Comparison of ENCODE assay signal across 8 mouse cellular contexts in the genomic region with DNA sequence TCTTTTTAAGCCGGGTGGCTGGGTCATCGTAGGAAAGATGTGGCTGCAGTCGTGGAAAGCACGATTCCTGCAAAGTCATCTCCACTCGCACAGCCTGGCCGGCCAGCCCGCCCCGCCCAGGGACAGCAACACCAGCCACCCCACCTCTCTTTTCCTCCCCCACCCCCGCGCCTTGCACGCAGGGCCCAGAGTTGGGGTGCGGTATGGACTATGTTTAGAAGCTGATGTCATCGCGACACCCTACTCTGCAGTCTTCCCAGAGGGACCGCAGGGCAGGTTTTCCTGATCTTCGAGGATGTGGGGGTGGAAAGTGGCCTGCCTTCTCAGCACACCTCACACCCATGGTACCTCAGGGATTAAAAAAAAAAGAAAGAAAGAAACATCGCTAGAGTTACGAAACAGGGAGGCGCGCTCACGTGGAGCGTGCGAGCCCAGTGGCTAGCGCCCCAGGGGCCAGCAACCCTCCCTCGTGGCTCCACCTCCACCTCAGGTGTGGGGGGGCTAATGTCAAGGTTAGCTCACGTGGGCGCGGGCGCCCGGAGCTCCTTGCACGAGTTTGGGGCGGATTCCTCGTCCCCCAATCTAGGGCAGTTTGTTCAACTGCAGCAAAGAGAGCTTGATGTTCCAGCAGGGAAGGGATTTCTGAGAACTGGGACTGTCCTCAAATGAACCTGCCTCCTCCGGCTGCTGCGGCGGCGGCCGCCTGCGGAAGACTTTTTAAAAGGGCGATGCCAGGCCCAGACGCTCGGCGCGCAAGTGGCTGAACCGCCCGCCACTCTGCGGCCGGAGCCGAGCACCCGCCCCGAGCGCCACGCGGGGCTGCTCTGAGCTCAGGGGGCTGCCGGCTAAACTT. TPM values are rescaled to one million over a fixed set of nuclear protein-coding genes. Genes with fewer than 3 reads are reported as not detected.
A peak's percentile ranks its signal among the peaks of the same experiment; 100 is the strongest.
DNase-seq lines count a peak whose midpoint lies in the region; ATAC-seq and TF ChIP-seq lines count a peak whose summit lies in the region.

No protein-coding gene starts in this region.

- TF ChIP-seq POLR2A in bone marrow, adult 2 months (IDR thresholded peaks at IDR 0.05; ENCODE audit: borderline replicate concordance, control insufficient read depth, low read depth, low read length) = 0 out of 2 replicates have a peak, but pooled peaks have one; percentile 30
- peak; percentile 66 for TF ChIP-seq POLR2A in liver, adult 2 months (IDR thresholded peaks at IDR 0.05; ENCODE audit: extremely low read depth, insufficient read depth, low read length)

- H3K4me3 ChIP-seq in bone marrow, adult 2 months (replicated peaks; ENCODE audit: control insufficient read depth, low read depth, low read length) = peak overlapping the region; percentile 75
- peak overlapping the region; percentile 48 for H3K4me3 ChIP-seq in heart, embryonic 11.5 days (ENCODE audit: low read depth, low read length)
- peak overlapping the region; percentile 44 for H3K4me3 ChIP-seq in kidney, embryonic 15.5 days (replicated peaks)
- H3K4me3 ChIP-seq in liver, adult 2 months (ENCODE audit: insufficient read depth, low read depth, low read length) = peak overlapping the region; percentile 58

- H3K27me3 ChIP-seq in heart, embryonic 11.5 days (ENCODE audit: control insufficient read depth, insufficient read depth, low read length) = peaks cover 35% of the 10 kb centered on the region
- peaks cover 40% of the 10 kb centered on the region for H3K27me3 ChIP-seq in kidney, embryonic 15.5 days
- no peaks in the 10 kb centered on the region for H3K27me3 ChIP-seq in liver, adult 2 months (ENCODE audit: control insufficient read depth, insufficient read depth, low read length)

- peak; percentile 81 for DNase-seq in A20 (ENCODE audit: low read depth, low spot score)
- peak; percentile 98 for DNase-seq in liver, adult 2 months (ENCODE audit: extremely low read depth, low read depth, low spot score)
- DNase-seq in monocyte, adult 2 months (ENCODE audit: low read depth in 1 of 2, low spot score in 2 of 2) = peak; percentile 78
- DNase-seq in spleen, postnatal 14 days (ENCODE audit: low spot score in 2 of 2) = peak; percentile 53 to 66

- H3K36me3 ChIP-seq in heart, embryonic 11.5 days (ENCODE audit: control insufficient read depth, insufficient read depth, low read length) = no peaks in the 10 kb centered on the region
- no peaks in the 10 kb centered on the region for H3K36me3 ChIP-seq in kidney, embryonic 15.5 days
- H3K36me3 ChIP-seq in liver, adult 2 months (ENCODE audit: control insufficient read depth, insufficient read depth, low read length) = no peaks in the 10 kb centered on the region

- H3K4me2 ChIP-seq in heart, embryonic 11.5 days = peak overlapping the region; percentile 95
- peak overlapping the region; percentile 80 for H3K4me2 ChIP-seq in kidney, embryonic 15.5 days

- H3K4me1 ChIP-seq in bone marrow, adult 2 months (ENCODE audit: control insufficient read depth, insufficient read depth, low read length) = no peaks in the 10 kb centered on the region; the same call in 1 of the 2 replicates
- peaks cover 23% of the 10 kb centered on the region for H3K4me1 ChIP-seq in heart, embryonic 11.5 days (ENCODE audit: control insufficient read depth, insufficient read depth, low read length)
- H3K4me1 ChIP-seq in kidney, embryonic 15.5 days = peaks cover 39% of the 10 kb centered on the region
- H3K4me1 ChIP-seq in liver, adult 2 months (ENCODE audit: control insufficient read depth, insufficient read depth, low read length) = peaks cover 18% of the 10 kb centered on the region

- WGBS in bone marrow, adult 2 months = under 1% methylated on average over 55 of the region's 55 CpGs
- under 1% methylated on average over 55 of the region's 55 CpGs for WGBS in heart, embryonic 11.5 days (ENCODE audit: insufficient replicate concordance)
- WGBS in kidney, embryonic 15.5 days = under 1% methylated on average over 55 of the region's 55 CpGs
- under 1% methylated on average over 55 of the region's 55 CpGs for WGBS in liver, adult 2 months

- H3K27ac ChIP-seq in bone marrow, adult 2 months (ENCODE audit: control insufficient read depth, insufficient read depth, low read depth, low read length, poor library complexity) = peak overlapping the region; percentile 79
- H3K27ac ChIP-seq in heart, embryonic 11.5 days (ENCODE audit: low read depth, low read length) = no peak overlapping the region
- H3K27ac ChIP-seq in kidney, embryonic 15.5 days = peak overlapping the region; percentile 25; the same call in 1 of the 2 replicates
- H3K27ac ChIP-seq in liver, adult 2 months (replicated peaks; ENCODE audit: insufficient read depth, low read depth, low read length) = peak overlapping the region; percentile 99

- no peaks in the 10 kb centered on the region for H3K79me2 ChIP-seq in liver, adult 2 months (ENCODE audit: control insufficient read depth, insufficient read depth, low read length)

- H3K9ac ChIP-seq in heart, embryonic 11.5 days (ENCODE audit: low read depth, low read length) = peak overlapping the region; percentile 61
- H3K9ac ChIP-seq in kidney, embryonic 15.5 days = peak overlapping the region; percentile 35
- peak overlapping the region; percentile 89 for H3K9ac ChIP-seq in liver, adult 2 months (ENCODE audit: low read depth, low read length)

- TF ChIP-seq CTCF in bone marrow, adult 2 months (IDR thresholded peaks at IDR 0.05; ENCODE audit: control insufficient read depth, insufficient read depth, low read length) = no peak
- no peak for TF ChIP-seq CTCF in liver, adult 2 months (IDR thresholded peaks at IDR 0.05; ENCODE audit: low read depth, low read length)

- ATAC-seq in erythroblast, adult 5-6 weeks (replicated peaks; ENCODE audit: low FRiP score, poor library complexity, severe bottlenecking) = peak; percentile 75
- ATAC-seq in heart, embryonic 11.5 days (replicated peaks; ENCODE audit: insufficient number of reproducible peaks, low FRiP score, low TSS enrichment) = peak; percentile 56
- peak; percentile 45 for ATAC-seq in kidney, embryonic 15.5 days (replicated peaks; ENCODE audit: low FRiP score)

- no peaks in the 10 kb centered on the region for H3K9me3 ChIP-seq in heart, embryonic 11.5 days (replicated peaks; ENCODE audit: control insufficient read depth, low read length)
- H3K9me3 ChIP-seq in kidney, embryonic 15.5 days (replicated peaks) = no peaks in the 10 kb centered on the region

RNA-seq across cellular contexts. Expression of a gene that starts 5.5 kb away (rescaled TPM):
- polyA plus RNA-seq in bone marrow, adult 2 months (2011; ENCODE audit: insufficient read depth, insufficient read length, low replicate concordance, missing spikeins) = 4.1 and 9.8 TPM in 2 replicates
- total RNA-seq in erythroblast, adult 5-6 weeks (2015; ENCODE audit: low replicate concordance) = 2.5 TPM in 2 replicates
- total RNA-seq in erythroblast, adult 5-6 weeks (2017; ENCODE audit: low replicate concordance) = 1.8 and 6.1 TPM in 2 replicates
- 1.2 and 1.6 TPM in 2 replicates for polyA plus RNA-seq in heart, embryonic 11.5 days (2014; fragmentation: Nextera tagmentation; extraction: Ambion mirVana)
- polyA plus RNA-seq in kidney, embryonic 15.5 days (2015; fragmentation: Nextera tagmentation; extraction: Ambion mirVana) = 5.3 and 6.0 TPM in 2 replicates
- 75.0 and 81.6 TPM in 2 replicates for total RNA-seq in liver, adult 2 months (2014; rRNA removed)
- 32.4 and 32.7 TPM in 2 replicates for polyA plus RNA-seq in liver, adult 2 months (2012; rRNA removed)

Comparison
In these comparisons a context has a peak if more than half of its experiments do, and no peak if none do; other contexts are left out.
1. H3K9ac ChIP-seq: peak in every context shown above with its lines; median percentile 89 in liver, adult 2 months; 61 in heart, embryonic 11.5 days; 35 in kidney, embryonic 15.5 days.